Mouse (Mus musculus) forebrain, embryonic 15.5 days (tissue): Measurements from ENCODE around the gene Rag1. TPM values are rescaled to one million over a fixed set of nuclear protein-coding genes. Genes with fewer than 3 reads are reported as not detected.
A peak's percentile ranks its signal among the peaks of the same experiment; 100 is the strongest.

Experiments used
- ATAC-seq: fragments of 200-750 bp; cut with Nextera tagmentation; replicated peaks from 2 replicates; pipeline ENCODE4 v1.8.0; 2017; ENCODE audit warnings: mild to moderate bottlenecking, moderate TSS enrichment, moderate library complexity
- H3K27ac ChIP-seq: fragments of 300-500 bp; sonication (generic); replicated peaks from 2 replicates; pipeline ENCODE4 v1.5.1; 2015; ENCODE audit warnings: mild to moderate bottlenecking, inconsistent platforms
- H3K27me3 ChIP-seq: fragments of 300-500 bp; sonication (generic); 2 replicates; pipeline ENCODE4 v1.6.1; 2015; ENCODE audit warnings: inconsistent platforms
- H3K36me3 ChIP-seq: fragments of 300-500 bp; sonication (generic); 2 replicates; pipeline ENCODE4 v1.6.1; 2015; ENCODE audit warnings: mild to moderate bottlenecking, inconsistent platforms
- H3K4me1 ChIP-seq: fragments of 300-500 bp; sonication (generic); 2 replicates; pipeline ENCODE4 v1.6.1; 2015; ENCODE audit warnings: inconsistent platforms
- H3K4me2 ChIP-seq: fragments of 300-500 bp; sonication (generic); replicated peaks from 2 replicates; pipeline ENCODE4 v1.6.1; 2015; ENCODE audit warnings: mild to moderate bottlenecking, inconsistent platforms
- H3K4me3 ChIP-seq: fragments of 300-500 bp; sonication (generic); 2 replicates; pipeline ENCODE4 v1.5.1; 2015; ENCODE audit warnings: mild to moderate bottlenecking, inconsistent platforms
- H3K9ac ChIP-seq: fragments of 300-500 bp; sonication (generic); replicated peaks from 2 replicates; pipeline ENCODE4 v1.6.1; 2015; ENCODE audit warnings: mild to moderate bottlenecking, inconsistent platforms
- H3K9me3 ChIP-seq: fragments of 300-500 bp; sonication (generic); 2 replicates; pipeline ENCODE4 v1.6.1; 2016; ENCODE audit warnings: inconsistent platforms
- WGBS: fragments of 180-500 bp; shearing (Covaris S2); methylation state at CpG from one replicate; pipeline ENCODE4 v1.1.7; 2015; ENCODE audit warnings: mixed read lengths; 5-methylcytosine and 5-hydroxymethylcytosine counted together
- polyA plus RNA-seq: library from polyadenylated mRNA; unstranded; fragments of >200 nt; fragmentation: Nextera tagmentation; extraction: Ambion mirVana; gene quantifications from 2 replicates; pipeline ENCODE4 v1.2.1, GENCODE M21; 2015

The Rag1 gene
- polyA plus RNA-seq, 1 experiment from 2014 or later = 0.14 TPM

DNA sequence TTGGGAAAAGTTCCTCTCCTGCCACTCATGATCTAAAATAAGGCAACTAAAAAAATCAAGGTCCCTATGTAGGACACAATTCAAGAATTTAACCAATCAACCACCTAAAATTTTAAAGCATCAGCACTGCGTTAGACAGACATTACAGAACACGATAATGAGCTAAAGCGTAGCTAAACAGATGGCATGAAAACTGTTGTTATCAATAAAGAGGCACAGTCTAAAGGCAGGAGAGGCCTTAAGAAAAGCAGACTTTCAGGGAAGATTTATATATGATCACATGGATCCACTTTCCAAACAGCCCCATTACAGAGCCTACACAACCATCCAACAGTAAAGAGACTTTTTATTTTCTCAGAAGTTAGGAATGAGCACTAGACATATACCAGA, 16.4 kb upstream of the Rag1 start:
- Histone ChIP-seq H3K4me1 (peaks cover 7% of the 10 kb centered on the region), H3K36me3 (no peaks in the 10 kb centered on the region), H3K9ac (no peak overlapping the region), H3K4me3 (no peak overlapping the region), H3K4me2 (no peak overlapping the region), H3K27me3 (no peaks in the 10 kb centered on the region), H3K27ac (no peak overlapping the region), H3K9me3 (no peaks in the 10 kb centered on the region)
- ATAC-seq = peak; percentile 72
- 66% methylated on average over 3 of the region's 3 CpGs for WGBS

DNA sequence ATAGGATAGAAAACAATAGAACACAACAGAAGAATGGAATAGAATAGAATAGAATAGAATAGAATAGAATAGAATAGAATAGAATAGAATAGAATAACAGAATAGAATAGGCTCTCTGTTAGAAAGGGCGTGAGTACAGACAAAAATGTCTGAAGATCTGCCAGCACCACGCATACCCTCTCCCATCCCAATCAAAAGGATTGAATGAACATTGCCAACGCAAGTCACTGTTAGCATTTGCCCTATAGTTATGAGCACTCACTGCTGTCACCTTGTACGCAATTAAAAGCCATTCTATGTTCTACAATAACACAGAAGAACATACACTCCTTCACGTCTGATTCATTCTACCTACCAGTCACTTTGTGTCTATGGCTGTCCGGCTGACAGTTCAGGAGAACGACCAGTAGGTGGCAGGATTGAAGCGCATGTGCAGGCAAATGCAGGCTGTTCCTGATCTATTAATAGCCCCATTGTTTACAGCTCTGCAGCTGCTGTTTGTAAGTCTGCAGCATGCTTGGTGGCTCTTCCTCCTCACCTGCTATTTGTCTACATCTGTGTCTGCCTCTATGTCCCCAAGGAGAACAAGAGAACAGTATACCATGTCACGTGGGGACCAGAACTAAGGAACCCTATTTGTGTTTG, 15.9 kb upstream of the Rag1 start:
- no peaks in the 10 kb centered on the region for H3K36me3 ChIP-seq
- 21% methylated on average over 9 of the region's 9 CpGs for WGBS
- ATAC-seq = peak; percentile 94
- H3K27me3 ChIP-seq = no peaks in the 10 kb centered on the region
- H3K4me1 ChIP-seq = peaks cover 7% of the 10 kb centered on the region
- no peak overlapping the region for H3K4me2 ChIP-seq
- no peaks in the 10 kb centered on the region for H3K9me3 ChIP-seq
- no peak overlapping the region for H3K27ac ChIP-seq
- H3K9ac ChIP-seq = no peak overlapping the region
- H3K4me3 ChIP-seq = no peak overlapping the region

DNA sequence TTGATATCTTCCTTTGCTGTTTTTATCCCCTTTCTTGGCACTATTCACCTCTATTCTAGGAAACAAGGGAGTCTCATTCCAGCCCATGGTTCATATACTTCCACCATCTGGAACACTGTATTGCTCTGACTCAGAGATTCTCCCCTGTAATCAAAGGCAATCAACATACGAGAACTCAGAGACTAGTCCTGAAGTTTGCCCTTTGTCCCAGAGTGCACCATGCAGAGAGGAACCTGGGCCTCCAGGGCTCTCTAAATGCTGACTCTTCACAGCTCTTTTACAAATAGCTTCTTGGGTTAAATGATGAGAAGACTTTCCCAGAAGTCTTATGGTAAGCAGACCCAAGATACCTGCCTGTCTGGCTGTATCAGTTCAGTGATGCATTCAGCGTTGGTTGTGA, 11.2 kb upstream of the Rag1 start:
- 83% methylated on average over 2 of the region's 2 CpGs for whole genome bisulfite sequencing
- Histone ChIP-seq H3K4me3 (no peak overlapping the region), H3K27me3 (no peaks in the 10 kb centered on the region), H3K9ac (no peak overlapping the region), H3K36me3 (no peaks in the 10 kb centered on the region), H3K4me1 (peaks cover 4% of the 10 kb centered on the region), H3K9me3 (no peaks in the 10 kb centered on the region), H3K27ac (no peak overlapping the region), H3K4me2 (no peak overlapping the region)
- ATAC-seq = no peak

DNA sequence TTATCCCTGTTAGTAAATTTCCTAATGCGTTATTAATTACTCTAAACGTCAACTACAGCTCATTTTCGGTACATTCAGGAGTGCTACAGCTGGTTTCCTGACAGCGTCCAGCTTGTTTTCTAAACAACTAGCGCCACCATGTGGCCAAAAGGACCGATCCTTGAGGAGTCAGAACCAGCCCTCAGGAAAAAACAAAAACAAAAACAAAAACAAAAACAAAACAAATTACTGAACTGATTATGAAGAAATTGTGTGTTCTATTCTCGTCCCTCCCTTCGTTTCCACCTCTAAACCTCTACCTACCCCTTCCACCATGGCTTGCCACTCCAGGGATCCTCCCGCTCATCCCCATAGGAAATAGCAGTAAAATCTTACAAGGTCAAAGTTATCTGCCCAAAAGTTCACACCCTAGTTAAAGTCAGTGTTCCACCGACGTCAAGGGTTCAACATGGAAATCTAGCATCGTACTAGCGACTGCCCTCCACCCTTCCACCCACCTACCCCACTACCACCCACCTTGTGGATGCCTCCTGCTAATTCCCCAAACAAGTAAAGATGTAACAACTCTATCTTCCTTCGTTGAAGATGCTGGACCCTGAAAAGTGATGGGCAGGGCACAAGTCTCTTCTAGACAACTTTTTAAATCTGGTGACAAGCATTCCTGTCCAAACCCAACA, 3.8 kb upstream of the Rag1 start:
- peak overlapping the region; percentile 24 for H3K9ac ChIP-seq
- 17% methylated on average over 14 of the region's 14 CpGs for WGBS

DNA sequence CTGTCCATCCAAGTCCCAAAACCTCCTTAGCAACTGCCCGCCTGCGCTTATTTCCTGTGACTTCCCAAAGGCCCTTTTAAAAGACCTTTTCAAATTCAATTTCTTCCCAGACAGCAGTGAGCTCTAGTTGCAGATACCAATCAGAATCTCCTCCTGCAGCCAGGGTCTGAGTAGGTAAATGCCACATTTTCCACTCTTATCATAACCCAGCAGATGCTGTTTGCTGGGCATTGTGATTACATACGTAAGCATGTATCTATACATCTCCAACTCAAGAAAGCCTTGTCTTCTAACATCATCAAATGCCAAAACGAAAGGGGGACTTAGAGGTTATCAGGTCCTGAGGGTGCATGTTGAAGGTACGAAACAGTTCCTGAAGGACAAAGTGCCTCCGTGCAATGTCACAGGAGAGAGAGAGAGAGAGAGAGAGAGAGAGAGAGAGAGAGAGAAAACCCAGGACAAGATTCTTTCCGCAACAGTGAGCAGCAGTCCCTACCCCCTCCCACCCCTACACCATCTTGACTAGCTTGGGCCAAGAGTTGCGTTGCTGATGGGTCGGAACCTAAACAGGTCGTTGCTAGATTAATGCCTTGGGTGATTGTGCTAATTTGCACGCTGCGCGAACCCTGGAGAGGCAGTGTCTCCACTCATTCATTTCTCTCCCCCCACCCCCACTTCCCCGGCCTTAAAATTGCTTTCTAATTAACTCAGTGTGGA, 3.1 kb upstream of the Rag1 start:
- WGBS = 29% methylated on average over 14 of the region's 14 CpGs
- Histone ChIP-seq H3K4me2 (peak overlapping the region; percentile 59), H3K4me3 (peak overlapping the region; percentile 33), H3K9ac (peak overlapping the region; percentile 24), H3K27me3 (no peaks in the 10 kb centered on the region), H3K27ac (no peak overlapping the region), H3K36me3 (no peaks in the 10 kb centered on the region), H3K4me1 (peaks cover 12% of the 10 kb centered on the region; the same call in 1 of the 2 replicates), H3K9me3 (no peaks in the 10 kb centered on the region)
- ATAC-seq = peak; percentile 82

More for the DNA sequence above, 3.8 kb upstream of the Rag1 start:
- Histone ChIP-seq H3K27ac (no peak overlapping the region), H3K4me3 (peak overlapping the region; percentile 33), H3K4me2 (peak overlapping the region; percentile 59), H3K27me3 (no peaks in the 10 kb centered on the region), H3K9me3 (no peaks in the 10 kb centered on the region), H3K4me1 (peaks cover 12% of the 10 kb centered on the region; the same call in 1 of the 2 replicates), H3K36me3 (no peaks in the 10 kb centered on the region)
- peak; percentile 88 for ATAC-seq

DNA sequence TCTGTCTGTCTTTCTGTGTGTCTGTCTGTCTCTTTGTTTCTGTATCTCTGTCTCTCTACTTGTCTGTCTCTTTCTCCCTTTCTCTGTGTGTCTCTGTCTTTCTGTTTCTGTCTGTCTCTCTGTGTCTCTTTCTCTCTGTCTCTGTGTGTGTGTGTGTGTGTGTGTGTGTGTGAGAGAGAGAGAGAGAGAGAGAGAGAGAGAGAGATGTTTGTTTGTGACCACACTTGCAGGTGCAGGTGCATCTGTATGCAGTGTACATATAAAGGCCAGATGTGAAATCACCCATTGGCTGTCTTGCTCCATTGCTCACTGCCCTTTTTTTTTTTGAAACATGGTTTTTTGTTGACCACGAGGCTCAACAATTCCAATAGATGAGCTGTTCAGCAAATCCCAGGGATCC, 1.1 kb upstream of the Rag1 start:
- Histone ChIP-seq H3K4me3 (no peak overlapping the region), H3K27ac (no peak overlapping the region), H3K4me2 (no peak overlapping the region), H3K9ac (no peak overlapping the region), H3K9me3 (no peaks in the 10 kb centered on the region), H3K36me3 (no peaks in the 10 kb centered on the region), H3K4me1 (peaks cover 12% of the 10 kb centered on the region; the same call in 1 of the 2 replicates), H3K27me3 (no peaks in the 10 kb centered on the region)
- ATAC-seq = no peak
- 76% methylated on average over 1 of the region's 1 CpGs for WGBS

DNA sequence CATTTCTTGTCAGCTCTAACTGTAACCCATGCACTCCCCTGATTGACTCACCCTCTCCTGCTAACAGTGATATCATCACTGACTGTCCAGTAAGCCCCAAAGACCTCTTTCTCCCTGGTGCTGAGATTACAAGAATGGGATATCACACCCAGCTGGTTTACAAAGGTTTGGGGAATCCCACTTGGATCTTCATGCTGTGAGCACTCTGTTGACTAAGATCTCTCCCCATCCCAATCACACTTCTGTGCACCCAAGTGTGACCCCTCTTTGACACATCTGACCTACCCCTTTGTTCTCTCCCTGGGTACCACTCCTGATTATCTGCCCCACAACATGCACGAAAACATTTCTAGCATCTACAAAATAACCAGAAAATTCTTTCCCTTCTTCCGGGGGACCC, 940 bp downstream of the Rag1 start:
- H3K9ac ChIP-seq = no peak overlapping the region
- H3K4me3 ChIP-seq = no peak overlapping the region
- no peaks in the 10 kb centered on the region for H3K36me3 ChIP-seq
- H3K9me3 ChIP-seq = no peaks in the 10 kb centered on the region
- ATAC-seq = no peak
- 64% methylated on average over 2 of the region's 2 CpGs for WGBS
- peaks cover 12% of the 10 kb centered on the region; the same call in 1 of the 2 replicates for H3K4me1 ChIP-seq
- H3K27ac ChIP-seq = no peak overlapping the region
- no peak overlapping the region for H3K4me2 ChIP-seq
- H3K27me3 ChIP-seq = no peaks in the 10 kb centered on the region

DNA sequence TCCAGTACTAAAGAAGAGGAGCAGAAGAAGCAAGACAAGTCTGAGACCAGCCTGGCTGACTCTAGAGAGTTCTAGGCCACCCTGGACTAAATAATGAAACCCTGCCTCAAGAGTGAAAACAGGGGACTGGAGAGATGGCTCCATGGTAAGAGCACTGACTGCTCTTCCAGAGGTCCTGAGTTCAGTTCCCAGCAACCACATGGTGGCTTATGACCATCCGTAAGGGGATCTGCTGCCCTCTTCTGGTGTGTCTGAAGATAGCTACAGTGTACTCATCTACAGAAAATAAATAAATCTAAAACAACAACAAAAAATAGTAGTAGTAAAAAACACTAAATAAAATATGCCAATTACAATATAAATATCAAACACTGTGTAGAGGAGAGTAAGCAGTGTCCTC, 3.5 kb downstream of the Rag1 start:
- Histone ChIP-seq H3K27ac (no peak overlapping the region), H3K9ac (no peak overlapping the region), H3K4me1 (0 out of 2 replicates have a peak, but pooled peaks cover 3% of the 10 kb centered on the region), H3K27me3 (no peaks in the 10 kb centered on the region), H3K9me3 (no peaks in the 10 kb centered on the region), H3K36me3 (no peaks in the 10 kb centered on the region), H3K4me2 (no peak overlapping the region), H3K4me3 (no peak overlapping the region)
- ATAC-seq = no peak
- WGBS = 89% methylated on average over 1 of the region's 1 CpGs

DNA sequence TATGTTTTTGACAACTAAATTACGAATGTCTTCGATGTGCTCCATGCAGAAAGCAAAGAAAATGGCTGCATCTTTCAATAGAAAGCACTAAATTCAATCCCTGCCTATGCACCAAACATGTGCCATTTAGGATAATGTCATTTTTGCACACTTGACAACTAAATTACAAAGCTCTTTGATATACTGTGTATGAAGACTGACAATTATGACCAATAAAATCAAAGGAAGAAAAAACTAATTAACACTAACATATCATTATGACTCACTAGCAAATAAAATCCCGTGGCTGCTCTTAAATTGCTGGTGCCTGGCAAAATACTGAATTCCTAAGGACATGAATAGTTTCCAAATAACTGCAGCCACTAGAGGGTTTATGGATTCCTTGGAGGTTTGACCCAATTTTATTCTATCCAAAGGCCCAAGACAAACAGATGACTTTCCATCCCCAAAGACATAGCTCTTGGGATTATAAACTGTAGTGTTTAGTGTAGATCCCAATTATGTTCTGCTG, 9.4 kb downstream of the Rag1 start:
- Histone ChIP-seq H3K9ac (no peak overlapping the region), H3K27ac (no peak overlapping the region), H3K4me3 (no peak overlapping the region), H3K4me1 (0 out of 2 replicates have a peak, but pooled peaks cover 6% of the 10 kb centered on the region), H3K27me3 (no peaks in the 10 kb centered on the region), H3K36me3 (no peaks in the 10 kb centered on the region), H3K9me3 (no peaks in the 10 kb centered on the region), H3K4me2 (no peak overlapping the region)
- WGBS = 55% methylated on average over 3 of the region's 3 CpGs
- ATAC-seq = peak; percentile 70; the same call in 1 of the 2 replicates

DNA sequence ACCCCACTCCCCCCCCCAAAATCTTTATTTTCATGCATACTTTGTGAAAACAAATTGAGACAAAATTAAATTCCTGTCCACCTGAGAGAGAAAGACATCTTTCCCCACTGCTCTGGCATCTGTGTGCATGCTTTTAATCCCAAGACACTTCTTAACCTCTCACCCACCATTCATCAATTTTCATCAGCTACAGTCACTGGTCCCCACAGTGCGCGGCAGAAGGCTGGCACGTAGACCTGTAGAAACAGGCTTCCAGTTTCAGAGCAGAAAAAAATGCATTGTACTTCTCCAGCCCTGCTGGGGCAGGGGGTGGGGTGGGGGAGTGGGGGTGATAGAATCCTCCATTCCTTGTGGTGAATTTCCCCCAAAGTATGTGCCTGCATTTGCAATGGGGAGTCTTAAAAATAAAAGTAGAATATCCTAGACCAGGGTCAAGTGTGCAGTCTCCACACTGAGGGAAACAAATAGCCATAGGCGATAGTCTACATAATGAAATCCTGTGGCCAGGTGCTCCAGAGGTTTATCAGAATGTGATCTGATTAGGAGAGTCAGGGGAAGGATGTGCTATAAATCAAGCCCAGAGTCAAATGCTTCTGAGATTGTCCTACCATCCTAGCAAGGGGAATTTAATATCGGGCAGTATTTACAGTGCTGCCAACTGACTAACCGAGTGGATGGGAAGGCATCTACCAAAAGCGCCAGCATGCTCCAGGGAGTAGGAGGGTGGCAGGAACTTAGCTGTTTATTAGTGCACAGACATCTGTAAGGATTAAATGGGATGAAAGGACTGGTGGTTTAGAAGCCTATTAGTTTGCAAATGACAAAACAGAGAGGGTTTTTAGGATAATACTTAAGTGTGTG, 10.1 kb downstream of the Rag1 start:
- Histone ChIP-seq H3K9ac (no peak overlapping the region), H3K4me1 (0 out of 2 replicates have a peak, but pooled peaks cover 6% of the 10 kb centered on the region), H3K4me3 (no peak overlapping the region), H3K36me3 (no peaks in the 10 kb centered on the region), H3K4me2 (no peak overlapping the region), H3K27me3 (no peaks in the 10 kb centered on the region), H3K27ac (no peak overlapping the region), H3K9me3 (no peaks in the 10 kb centered on the region)
- ATAC-seq = peak; percentile 53; the same call in 1 of the 2 replicates
- 61% methylated on average over 7 of the region's 7 CpGs for WGBS
